Mouse (Mus musculus) right cerebral cortex, adult 2 months (tissue): ENCODE results near the gene Fndc5.

Experiments used
- DNase-seq, 2 experiments: peaks; one replicate each; pipeline ENCODE4 v3.0.0; 2021 to 2022; ENCODE audit warnings: low spot score in 2 of 2

Fndc5 gene

GRCm38 (mm10) chr4:129146392-129146791 lies 9.6 kb downstream of the Fndc5 start:
- DNase-seq, result no peak

DNA sequence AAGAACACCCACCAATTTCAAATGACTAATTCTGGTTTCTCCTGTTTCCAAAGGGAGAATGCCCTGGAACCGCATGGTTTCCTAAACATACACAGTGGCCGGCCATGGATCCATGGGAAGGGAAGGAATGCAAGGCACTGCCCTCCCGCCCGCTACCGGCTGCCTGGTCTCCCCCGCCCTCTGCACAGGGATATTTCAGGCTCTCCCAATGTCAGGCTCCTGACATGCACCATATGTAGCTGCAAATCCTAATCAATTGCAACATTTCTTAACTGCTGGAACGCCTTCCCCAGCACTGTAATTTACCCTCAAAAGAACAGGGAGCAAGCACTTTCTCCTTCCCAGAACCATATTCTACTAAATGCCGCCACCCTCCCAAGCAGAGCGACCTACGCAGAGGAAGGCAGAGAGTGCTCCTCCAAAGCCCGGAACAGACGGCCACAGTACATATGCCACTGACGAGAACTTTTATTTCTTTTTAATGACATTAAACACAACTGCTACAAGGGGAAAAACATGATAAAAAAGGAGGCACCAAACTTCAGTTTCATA lies 10.8 kb downstream of the Fndc5 start:
- DNase-seq, result no peak

GRCm38 (mm10) chr4:129149321-129149720 lies 12.5 kb downstream of the Fndc5 start:
- no peak for DNase-seq

GRCm38 (mm10) chr4:129151276-129151811 lies 14.5 kb downstream of the Fndc5 start:
- DNase-seq, result no peak

- no peak for DNase-seq
These were observed 20.7 kb downstream of the Fndc5 start for GRCm38 (mm10) chr4:129157541-129157940.

DNA sequence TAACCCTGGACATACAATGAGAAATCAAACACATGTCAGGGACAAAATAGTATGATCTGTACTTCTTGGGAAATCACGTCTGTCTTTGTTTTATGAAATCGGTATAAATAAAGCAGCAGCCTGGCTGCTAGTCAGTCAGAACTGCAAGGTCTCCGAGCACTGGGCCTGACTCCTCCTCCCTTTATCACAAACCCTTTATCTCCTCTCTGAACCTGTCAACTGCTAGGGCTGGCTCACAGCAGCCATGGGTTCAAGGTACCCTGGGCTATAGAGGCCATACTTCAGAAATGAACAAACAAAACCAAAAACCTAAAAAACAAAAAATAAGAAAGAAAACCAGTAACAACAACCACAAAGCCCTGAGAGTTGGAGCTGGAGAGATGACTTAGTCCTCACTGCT lies 21.8 kb downstream of the Fndc5 start:
- no peak for DNase-seq

- no peak for DNase-seq
These were observed 24.3 kb downstream of the Fndc5 start for GRCm38 (mm10) chr4:129161076-129161475.

DNA sequence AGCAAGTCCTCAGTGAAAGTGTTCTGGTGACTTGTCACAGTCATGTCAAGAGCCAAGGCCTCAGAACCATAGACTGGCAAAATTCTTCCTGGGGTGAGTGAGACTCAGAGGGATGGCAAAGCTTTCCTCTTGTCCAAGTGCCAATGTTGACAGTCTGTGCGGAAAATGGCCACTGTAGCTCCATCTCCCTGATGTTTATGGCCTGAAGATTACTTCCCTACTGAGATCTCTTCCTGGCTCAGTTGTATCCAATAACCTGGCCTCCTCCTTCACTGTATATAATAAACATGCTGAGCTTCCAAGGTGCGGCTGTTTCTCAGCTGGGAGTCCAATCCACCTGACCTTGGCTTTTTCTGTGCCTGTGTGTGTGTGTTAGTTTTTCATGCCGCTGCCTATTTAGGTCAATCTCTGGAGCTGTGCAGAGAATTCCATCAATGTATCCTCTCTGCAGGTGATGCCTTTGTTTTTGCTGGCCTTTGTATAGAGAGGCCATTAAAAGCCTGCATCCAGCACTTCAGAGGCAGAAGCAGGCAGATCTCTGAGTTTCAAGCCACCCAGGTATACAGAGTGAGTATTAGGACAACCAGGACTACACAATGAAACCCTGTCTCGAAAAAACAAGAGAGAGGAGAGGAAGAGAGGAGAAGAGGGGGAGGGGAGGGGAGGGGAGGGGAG lies 24.9 kb downstream of the Fndc5 start:
- no peak for DNase-seq

- no peak for DNase-seq
These were observed 35.7 kb downstream of the Fndc5 start for GRCm38 (mm10) chr4:129172529-129172928.

DNA sequence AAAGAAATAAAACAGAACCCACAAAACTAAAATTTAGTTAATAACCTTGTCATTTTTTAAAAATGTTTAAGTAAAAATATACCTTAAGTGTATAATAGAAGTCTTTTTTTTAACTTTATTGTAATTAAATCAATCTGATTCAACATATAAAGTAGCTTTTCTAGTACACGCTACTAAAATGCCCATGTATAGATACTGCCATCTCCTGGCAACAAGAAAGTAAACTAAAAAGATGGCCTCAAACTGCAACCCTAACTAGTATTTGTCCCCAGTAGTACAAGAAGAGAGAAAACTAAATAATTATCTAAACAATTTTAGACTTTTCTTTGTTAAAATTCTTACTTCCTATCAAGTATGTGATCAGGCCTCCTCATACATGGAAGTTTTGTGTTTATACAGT lies 42.8 kb downstream of the Fndc5 start:
- no peak for DNase-seq

DNA sequence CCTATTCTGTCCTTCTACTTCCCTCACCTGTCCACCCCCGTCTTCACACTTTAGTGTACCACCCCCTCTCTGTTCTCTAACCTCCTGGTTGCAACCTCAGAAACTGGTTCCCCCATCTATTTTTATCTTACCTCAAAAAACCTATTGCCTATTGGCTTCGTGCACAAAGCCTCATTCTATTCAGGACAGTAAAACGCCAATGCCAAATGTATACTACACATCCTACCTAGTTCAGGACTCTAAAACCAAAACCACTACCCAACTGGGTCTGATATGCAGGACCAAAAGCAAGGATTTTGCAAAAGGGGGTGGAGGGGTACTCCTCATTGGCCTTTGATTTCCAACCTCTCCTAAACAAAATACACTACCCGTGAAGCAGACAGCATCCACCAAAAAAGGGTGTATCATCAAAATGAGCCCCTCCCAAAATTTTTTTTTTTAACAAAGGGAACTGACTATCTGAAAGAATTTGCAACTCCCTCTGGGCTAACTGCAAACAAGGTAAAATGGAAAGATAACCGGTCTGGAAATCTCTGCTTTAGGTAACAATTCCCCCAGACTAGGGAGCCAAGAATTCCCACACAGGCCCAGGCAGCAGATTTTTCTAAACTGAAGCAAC lies 51.4 kb downstream of the Fndc5 start:
- DNase-seq, result no peak

DNA sequence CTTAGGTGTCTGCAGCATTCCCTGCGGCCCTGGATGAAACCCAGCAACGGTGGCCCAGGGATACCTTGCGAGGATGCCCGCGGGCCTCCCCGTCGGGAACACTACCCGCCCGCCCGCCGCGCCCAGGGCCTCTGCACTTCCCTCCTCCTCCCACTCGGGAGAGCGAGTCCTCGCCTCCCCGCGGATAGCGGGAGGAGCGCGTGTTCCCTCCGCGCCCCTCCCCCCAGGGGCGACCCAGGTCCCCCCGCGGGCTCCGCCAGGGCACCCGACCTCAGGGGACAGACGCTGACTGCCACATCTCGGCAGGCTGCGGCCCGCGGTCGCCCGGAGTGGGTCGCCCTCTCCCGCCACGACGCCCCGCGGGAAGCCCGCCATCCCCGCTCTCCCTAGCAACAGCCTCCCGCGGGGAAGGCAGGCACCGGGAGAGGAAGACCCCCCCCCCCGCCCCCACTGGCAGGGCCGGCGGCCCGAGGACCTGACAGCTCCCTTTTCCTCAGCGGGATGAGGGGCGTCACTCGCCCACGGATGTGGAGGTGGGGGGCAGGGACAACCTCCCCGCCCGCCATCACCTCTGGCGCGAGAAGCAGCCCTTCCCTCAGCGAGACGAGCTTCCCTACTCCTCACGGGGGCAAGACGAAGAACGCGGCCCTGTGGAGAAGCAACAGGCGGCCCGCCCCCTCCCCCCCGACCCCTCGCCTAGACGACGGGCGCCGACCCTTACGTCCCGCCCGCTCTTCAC lies 52.2 kb downstream of the Fndc5 start:
- DNase-seq, result peak; percentile 49 to 51

GRCm38 (mm10) chr4:129189542-129190519 lies 53.0 kb downstream of the Fndc5 start, which contains the start of the genes S100pbp and Yars:
Gene S100pbp, minus strand, starts transcription at chr4:129189727.
Gene Yars, plus strand, starts transcription at chr4:129189760.
- peak; percentile 93 to 96 for DNase-seq

GRCm38 (mm10) chr4:129190538-129190937 lies 53.7 kb downstream of the Fndc5 start:
- DNase-seq, result no peak

- DNase-seq, result no peak
These were observed 54.9 kb downstream of the Fndc5 start for GRCm38 (mm10) chr4:129191691-129192090.
